Mouse (Mus musculus): ENCODE measurements around the gene Tmem189. TPM values are rescaled to one million over a fixed set of nuclear protein-coding genes. Genes with fewer than 3 reads are reported as not detected.

Gene Tmem189
- polyA plus RNA-seq, 1 experiment from 2014 or later = 40.6 TPM

DNA sequence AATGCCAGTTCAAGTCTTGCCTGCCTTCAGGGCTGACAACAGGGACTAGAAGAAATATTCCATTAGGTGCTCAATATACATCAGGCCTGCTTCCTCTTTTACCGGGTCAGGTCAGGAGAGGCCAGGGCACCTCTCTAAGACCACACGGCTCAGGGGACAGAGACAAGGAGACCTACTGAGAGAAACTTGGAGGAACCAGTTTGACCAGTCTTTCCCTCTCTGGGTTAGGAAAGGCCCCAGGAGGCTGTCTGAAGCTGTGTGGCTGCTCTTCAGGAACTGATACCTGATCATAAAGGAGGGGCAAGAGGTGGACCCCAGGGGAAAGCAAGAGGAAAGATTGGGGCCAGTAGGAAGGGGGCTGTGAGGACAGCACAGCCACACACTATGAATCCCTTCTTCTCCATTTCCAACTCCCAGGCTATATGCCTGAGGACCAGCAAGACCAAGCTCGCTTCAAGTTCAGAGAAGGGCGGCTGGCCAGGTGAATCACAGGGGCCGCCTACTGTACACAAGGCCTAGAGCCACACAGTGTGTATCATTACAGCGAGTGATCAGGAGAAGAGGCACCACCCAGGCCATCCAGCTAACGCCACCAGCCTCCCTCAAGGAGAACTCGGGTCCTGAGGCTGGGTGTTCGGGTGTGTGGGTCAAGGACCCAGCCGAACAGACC, 30.3 kb downstream of the Tmem189 start:
- peaks cover 22% of the 10 kb centered on the region for H3K4me1 ChIP-seq (ENCODE audit: control insufficient read depth, insufficient read depth, low read length)
- peak overlapping the region; percentile 90; the same call in 1 of the 2 replicates for H3K9ac ChIP-seq (ENCODE audit: low read depth, low read length)
- H3K9me3 ChIP-seq (ENCODE audit: control insufficient read depth, low read length) = no peaks in the 10 kb centered on the region
- DNase-seq (ENCODE audit: low spot score) = peak; percentile 62
- 57% methylated on average over 10 of the region's 10 CpGs for WGBS
- peak overlapping the region; percentile 98 for H3K4me2 ChIP-seq (ENCODE audit: low read depth, low read length)
- 0 out of 2 replicates have a peak overlapping the region, but pooled peaks have one; percentile 58 for H3K27ac ChIP-seq (replicated peaks; ENCODE audit: low read depth, low read length)
- H3K27me3 ChIP-seq (replicated peaks; ENCODE audit: control insufficient read depth, insufficient read depth, low read length) = no peaks in the 10 kb centered on the region
- peaks cover 20% of the 10 kb centered on the region for H3K36me3 ChIP-seq (ENCODE audit: control insufficient read depth, insufficient read depth, low read length)
- no peak for ATAC-seq (ENCODE audit: low read depth)
- peak overlapping the region; percentile 86 for H3K4me3 ChIP-seq (ENCODE audit: low read depth, low read length)

DNA sequence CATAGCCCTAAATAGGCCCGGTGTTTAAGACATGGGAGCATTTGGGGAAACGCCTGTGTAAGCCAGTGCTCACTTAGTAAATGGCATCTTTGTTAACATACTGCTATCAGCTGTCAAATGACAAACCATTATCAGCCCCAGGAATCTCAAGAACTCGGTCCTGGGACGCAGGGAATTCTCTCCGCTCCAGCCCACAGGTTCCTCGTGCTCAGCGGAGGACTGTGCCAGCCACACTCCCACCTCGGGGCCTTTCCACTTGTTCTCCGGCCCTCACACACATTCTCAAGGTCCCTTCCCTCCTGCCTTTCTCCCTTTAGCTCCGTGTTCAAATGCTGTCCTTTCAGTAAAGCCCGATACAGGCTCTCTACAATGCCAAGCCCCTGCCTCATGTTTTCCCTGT, 30.9 kb downstream of the Tmem189 start:
- 0 out of 2 replicates have a peak overlapping the region, but pooled peaks have one; percentile 98 for H3K4me2 ChIP-seq (ENCODE audit: low read depth, low read length)
- H3K36me3 ChIP-seq (ENCODE audit: control insufficient read depth, insufficient read depth, low read length) = peaks cover 24% of the 10 kb centered on the region
- H3K27ac ChIP-seq (replicated peaks; ENCODE audit: low read depth, low read length) = no peak overlapping the region
- DNase-seq (ENCODE audit: low spot score) (no peak), ATAC-seq (ENCODE audit: low read depth) (no peak)
- no peak overlapping the region for H3K4me3 ChIP-seq (ENCODE audit: low read depth, low read length)
- no peaks in the 10 kb centered on the region for H3K9me3 ChIP-seq (ENCODE audit: control insufficient read depth, low read length)
- no peaks in the 10 kb centered on the region for H3K27me3 ChIP-seq (replicated peaks; ENCODE audit: control insufficient read depth, insufficient read depth, low read length)
- H3K9ac ChIP-seq (ENCODE audit: low read depth, low read length) = 0 out of 2 replicates have a peak overlapping the region, but pooled peaks have one; percentile 15
- 60% methylated on average over 11 of the region's 11 CpGs for WGBS
- peaks cover 22% of the 10 kb centered on the region for H3K4me1 ChIP-seq (ENCODE audit: control insufficient read depth, insufficient read depth, low read length)

DNA sequence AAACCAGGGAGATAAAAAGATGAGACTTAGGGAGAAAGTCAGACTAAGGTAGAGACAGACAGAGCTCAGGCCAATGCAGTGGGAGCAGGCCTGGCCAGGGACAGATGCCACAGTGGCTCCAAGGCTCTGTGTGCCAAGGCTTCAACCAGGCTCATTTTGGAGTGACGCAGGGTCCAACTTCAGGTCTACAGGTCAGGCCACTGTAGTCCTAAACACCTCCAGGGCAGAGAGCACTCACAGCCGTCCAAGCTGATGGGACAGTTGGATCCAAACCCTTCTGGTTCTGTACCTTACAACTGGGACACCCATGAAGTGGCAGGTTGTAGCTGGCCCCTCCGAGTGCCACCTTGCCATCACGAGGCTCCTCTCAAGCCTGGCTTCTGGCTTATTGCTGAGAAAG, 31.6 kb downstream of the Tmem189 start:
- no peaks in the 10 kb centered on the region for H3K9me3 ChIP-seq (ENCODE audit: control insufficient read depth, low read length)
- H3K27me3 ChIP-seq (replicated peaks; ENCODE audit: control insufficient read depth, insufficient read depth, low read length) = no peaks in the 10 kb centered on the region
- H3K4me3 ChIP-seq (ENCODE audit: low read depth, low read length) = no peak overlapping the region
- no peak for ATAC-seq (ENCODE audit: low read depth)
- H3K27ac ChIP-seq (replicated peaks; ENCODE audit: low read depth, low read length) = no peak overlapping the region
- H3K4me2 ChIP-seq (ENCODE audit: low read depth, low read length) = no peak overlapping the region
- WGBS = 90% methylated on average over 3 of the region's 4 CpGs
- peaks cover 22% of the 10 kb centered on the region for H3K4me1 ChIP-seq (ENCODE audit: control insufficient read depth, insufficient read depth, low read length)
- H3K9ac ChIP-seq (ENCODE audit: low read depth, low read length) = 0 out of 2 replicates have a peak overlapping the region, but pooled peaks have one; percentile 15
- peaks cover 31% of the 10 kb centered on the region for H3K36me3 ChIP-seq (ENCODE audit: control insufficient read depth, insufficient read depth, low read length)
- no peak for DNase-seq (ENCODE audit: low spot score)

DNA sequence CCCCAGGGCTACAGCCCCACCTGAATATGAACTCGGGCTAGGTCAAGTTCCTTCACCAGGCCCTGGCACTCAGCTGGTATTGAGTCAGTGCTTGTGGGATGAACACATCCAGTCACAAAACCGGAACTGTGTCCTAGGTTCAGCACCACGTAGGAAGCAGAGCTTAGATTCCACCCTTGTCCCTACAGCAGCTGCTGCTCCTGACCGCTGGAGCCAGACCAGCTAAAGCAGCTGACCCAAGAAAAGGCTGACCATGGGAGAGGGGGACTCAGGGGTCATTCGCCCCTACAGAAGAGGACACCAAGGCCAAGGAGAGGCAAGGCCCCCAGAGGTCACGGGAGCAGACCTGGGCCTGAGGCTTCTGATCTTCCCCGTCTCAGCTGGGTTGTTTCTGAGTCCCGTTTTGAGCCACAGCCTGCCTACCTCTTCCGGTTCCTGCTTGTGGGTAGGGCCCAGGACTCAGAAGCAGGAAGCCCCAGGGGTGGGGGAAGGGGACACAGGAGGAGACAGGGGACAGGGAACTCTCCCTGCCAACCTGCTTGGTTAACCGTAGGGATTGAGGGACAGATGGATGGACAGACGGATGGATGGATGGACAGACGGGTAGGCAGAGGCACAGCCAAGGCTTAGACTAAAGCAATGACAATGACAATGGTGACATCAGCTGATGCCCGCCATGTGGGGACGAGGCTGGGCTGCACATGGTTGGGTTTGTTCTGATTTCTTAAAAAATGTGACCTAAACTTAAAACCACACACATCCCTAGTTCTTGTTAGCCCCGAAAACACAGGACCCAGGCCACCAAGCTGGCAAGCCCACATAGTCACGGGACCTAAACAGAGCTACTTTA, 32.8 kb downstream of the Tmem189 start:
- Histone ChIP-seq H3K9ac (ENCODE audit: low read depth, low read length) (no peak overlapping the region), H3K9me3 (ENCODE audit: control insufficient read depth, low read length) (no peaks in the 10 kb centered on the region), H3K27me3 (replicated peaks; ENCODE audit: control insufficient read depth, insufficient read depth, low read length) (no peaks in the 10 kb centered on the region), H3K27ac (replicated peaks; ENCODE audit: low read depth, low read length) (no peak overlapping the region), H3K4me1 (ENCODE audit: control insufficient read depth, insufficient read depth, low read length) (peaks cover 18% of the 10 kb centered on the region), H3K4me3 (ENCODE audit: low read depth, low read length) (no peak overlapping the region), H3K4me2 (ENCODE audit: low read depth, low read length) (no peak overlapping the region), H3K36me3 (ENCODE audit: control insufficient read depth, insufficient read depth, low read length) (peaks cover 43% of the 10 kb centered on the region)
- DNase-seq (ENCODE audit: low spot score) = no peak
- no peak for ATAC-seq (ENCODE audit: low read depth)
- WGBS = 84% methylated on average over 16 of the region's 16 CpGs

DNA sequence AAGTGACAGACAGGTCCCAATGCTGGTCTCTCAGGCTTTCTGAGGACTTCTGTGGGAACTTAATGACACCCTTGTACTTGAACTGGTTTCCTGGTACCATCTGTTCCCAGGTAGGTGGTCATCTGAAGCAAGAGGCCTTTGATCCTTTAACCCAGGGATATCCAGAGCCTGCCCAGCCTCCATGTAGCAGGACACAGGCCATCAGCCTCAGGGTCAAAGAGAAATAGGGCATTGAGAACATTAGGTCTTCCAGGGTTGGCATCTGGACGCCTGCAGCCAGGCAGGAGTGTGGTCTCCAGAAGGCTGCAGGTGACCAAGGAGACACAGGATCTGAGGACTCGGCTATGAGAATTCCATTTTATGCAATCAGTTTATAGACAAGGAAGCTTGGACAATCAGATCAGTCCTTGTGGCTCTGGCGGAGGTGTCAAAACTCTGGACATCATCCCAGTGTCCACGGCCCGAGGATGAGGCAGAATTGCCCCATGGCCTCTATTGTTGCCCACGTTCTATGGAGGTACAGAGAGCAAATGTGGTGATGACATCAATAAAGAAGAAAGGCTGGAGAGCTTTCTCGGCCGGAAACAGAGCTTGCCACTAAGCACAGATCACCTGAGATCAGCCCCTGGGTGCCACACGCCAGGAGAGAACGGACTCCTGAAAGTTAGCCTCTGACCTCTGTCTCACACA, 34.6 kb downstream of the Tmem189 start:
- 91% methylated on average over 10 of the region's 10 CpGs for WGBS
- Histone ChIP-seq H3K9me3 (ENCODE audit: control insufficient read depth, low read length) (no peaks in the 10 kb centered on the region), H3K27ac (replicated peaks; ENCODE audit: low read depth, low read length) (no peak overlapping the region), H3K4me2 (ENCODE audit: low read depth, low read length) (no peak overlapping the region), H3K4me1 (ENCODE audit: control insufficient read depth, insufficient read depth, low read length) (peaks cover 10% of the 10 kb centered on the region), H3K4me3 (ENCODE audit: low read depth, low read length) (no peak overlapping the region), H3K27me3 (replicated peaks; ENCODE audit: control insufficient read depth, insufficient read depth, low read length) (no peaks in the 10 kb centered on the region), H3K36me3 (ENCODE audit: control insufficient read depth, insufficient read depth, low read length) (peaks cover 51% of the 10 kb centered on the region), H3K9ac (ENCODE audit: low read depth, low read length) (no peak overlapping the region)
- ATAC-seq (ENCODE audit: low read depth) (no peak), DNase-seq (ENCODE audit: low spot score) (no peak)

DNA sequence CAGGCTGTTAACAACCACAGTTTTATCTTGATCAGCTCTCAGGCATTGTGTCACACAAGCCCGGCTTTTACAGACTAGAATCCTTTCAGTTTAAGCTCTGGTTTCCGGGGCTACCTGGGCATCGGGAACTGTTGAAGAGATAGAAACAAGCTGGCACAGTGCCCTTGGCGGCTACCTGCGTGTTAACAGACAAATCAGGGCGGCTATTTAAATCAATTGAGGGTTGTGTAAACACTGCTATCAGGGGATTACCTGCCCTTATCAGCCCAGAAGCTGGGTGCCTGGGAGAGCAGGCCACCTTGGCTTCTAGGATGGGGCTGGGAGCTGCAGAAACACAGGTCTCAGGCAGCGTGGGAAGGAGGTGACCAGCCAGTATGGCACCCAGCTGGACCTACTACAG, 36.9 kb downstream of the Tmem189 start:
- DNase-seq (ENCODE audit: low spot score) (no peak), ATAC-seq (ENCODE audit: low read depth) (no peak)
- no peaks in the 10 kb centered on the region for H3K27me3 ChIP-seq (replicated peaks; ENCODE audit: control insufficient read depth, insufficient read depth, low read length)
- no peaks in the 10 kb centered on the region for H3K4me1 ChIP-seq (ENCODE audit: control insufficient read depth, insufficient read depth, low read length)
- no peak overlapping the region for H3K9ac ChIP-seq (ENCODE audit: low read depth, low read length)
- no peak overlapping the region for H3K4me2 ChIP-seq (ENCODE audit: low read depth, low read length)
- no peak overlapping the region for H3K4me3 ChIP-seq (ENCODE audit: low read depth, low read length)
- 80% methylated on average over 7 of the region's 7 CpGs for WGBS
- H3K36me3 ChIP-seq (ENCODE audit: control insufficient read depth, insufficient read depth, low read length) = peaks cover 66% of the 10 kb centered on the region
- no peaks in the 10 kb centered on the region for H3K9me3 ChIP-seq (ENCODE audit: control insufficient read depth, low read length)
- H3K27ac ChIP-seq (replicated peaks; ENCODE audit: low read depth, low read length) = no peak overlapping the region

DNA sequence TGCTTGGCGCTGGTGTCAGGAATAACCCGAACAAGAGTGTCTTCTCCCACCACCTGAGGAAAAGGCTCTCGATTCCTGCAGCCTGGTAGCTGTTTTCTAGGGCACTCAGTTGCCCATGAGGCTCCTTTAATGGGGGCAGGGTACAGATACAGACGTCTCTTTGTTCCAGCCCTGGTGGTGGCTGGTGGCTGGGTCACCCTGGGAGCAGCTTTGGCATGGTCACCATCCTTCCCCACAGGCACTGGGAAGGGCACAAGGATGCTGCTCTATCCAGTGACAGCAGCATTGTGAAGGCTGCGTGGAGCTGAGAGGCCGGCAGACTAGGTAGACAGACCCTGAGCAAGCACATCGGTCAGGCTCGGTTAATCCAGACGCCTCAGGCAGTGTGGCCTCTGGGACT, 38.0 kb downstream of the Tmem189 start:
- no peak for DNase-seq (ENCODE audit: low spot score)
- 82% methylated on average over 5 of the region's 9 CpGs for WGBS
- Histone ChIP-seq H3K4me1 (ENCODE audit: control insufficient read depth, insufficient read depth, low read length) (no peaks in the 10 kb centered on the region), H3K9ac (ENCODE audit: low read depth, low read length) (no peak overlapping the region), H3K36me3 (ENCODE audit: control insufficient read depth, insufficient read depth, low read length) (peaks cover 68% of the 10 kb centered on the region), H3K9me3 (ENCODE audit: control insufficient read depth, low read length) (no peaks in the 10 kb centered on the region), H3K4me3 (ENCODE audit: low read depth, low read length) (no peak overlapping the region), H3K4me2 (ENCODE audit: low read depth, low read length) (no peak overlapping the region), H3K27ac (replicated peaks; ENCODE audit: low read depth, low read length) (no peak overlapping the region), H3K27me3 (replicated peaks; ENCODE audit: control insufficient read depth, insufficient read depth, low read length) (no peaks in the 10 kb centered on the region)
- ATAC-seq (ENCODE audit: low read depth) = no peak

DNA sequence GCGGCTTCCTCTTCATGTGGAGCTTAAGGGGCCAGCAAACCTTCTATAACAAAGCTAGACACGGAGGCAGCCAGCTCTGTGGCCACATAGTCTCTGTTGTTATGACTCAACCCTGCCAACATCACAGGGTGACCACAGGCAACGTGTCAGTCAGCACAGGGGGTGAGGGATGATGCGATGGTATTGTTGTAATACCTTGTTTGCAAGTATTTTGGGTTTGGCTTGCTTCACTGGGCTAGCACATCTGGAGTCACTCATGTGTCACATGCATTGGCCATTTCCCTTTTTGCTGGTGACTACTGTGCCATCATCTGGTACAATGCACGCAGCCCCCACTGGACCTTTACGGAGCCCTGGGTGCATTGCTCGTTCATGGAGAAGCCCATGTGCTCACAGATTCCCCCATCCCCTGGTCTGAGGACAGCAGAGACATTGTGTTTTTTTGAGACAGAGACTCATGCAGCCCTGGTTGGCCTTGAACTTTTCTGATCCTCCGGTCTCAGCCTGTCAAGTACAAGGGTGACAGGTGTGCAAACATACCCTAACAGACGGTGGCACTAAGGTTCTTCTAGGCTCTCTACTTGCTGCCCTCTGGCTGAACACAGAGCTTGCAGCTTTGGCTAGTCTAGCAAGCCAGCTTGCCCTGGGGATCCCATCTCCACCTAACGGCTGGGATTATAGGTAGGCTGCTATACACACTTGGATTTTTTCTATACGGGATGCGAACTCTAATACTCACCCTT, 40.2 kb downstream of the Tmem189 start:
- Histone ChIP-seq H3K27me3 (replicated peaks; ENCODE audit: control insufficient read depth, insufficient read depth, low read length) (no peaks in the 10 kb centered on the region), H3K9ac (ENCODE audit: low read depth, low read length) (no peak overlapping the region), H3K27ac (replicated peaks; ENCODE audit: low read depth, low read length) (no peak overlapping the region), H3K36me3 (ENCODE audit: control insufficient read depth, insufficient read depth, low read length) (peaks cover 74% of the 10 kb centered on the region), H3K4me2 (ENCODE audit: low read depth, low read length) (no peak overlapping the region), H3K9me3 (ENCODE audit: control insufficient read depth, low read length) (no peaks in the 10 kb centered on the region), H3K4me3 (ENCODE audit: low read depth, low read length) (no peak overlapping the region), H3K4me1 (ENCODE audit: control insufficient read depth, insufficient read depth, low read length) (no peaks in the 10 kb centered on the region)
- no peak for DNase-seq (ENCODE audit: low spot score)
- ATAC-seq (ENCODE audit: low read depth) = no peak
- 83% methylated on average over 12 of the region's 12 CpGs for WGBS
